Mouse (Mus musculus): ENCODE measurements around the gene Zfp658. TPM values are rescaled to one million over a fixed set of nuclear protein-coding genes. Genes with fewer than 3 reads are reported as not detected.

The Zfp658 gene
- total and polyA plus RNA-seq, 3 experiments: not detected

DNA sequence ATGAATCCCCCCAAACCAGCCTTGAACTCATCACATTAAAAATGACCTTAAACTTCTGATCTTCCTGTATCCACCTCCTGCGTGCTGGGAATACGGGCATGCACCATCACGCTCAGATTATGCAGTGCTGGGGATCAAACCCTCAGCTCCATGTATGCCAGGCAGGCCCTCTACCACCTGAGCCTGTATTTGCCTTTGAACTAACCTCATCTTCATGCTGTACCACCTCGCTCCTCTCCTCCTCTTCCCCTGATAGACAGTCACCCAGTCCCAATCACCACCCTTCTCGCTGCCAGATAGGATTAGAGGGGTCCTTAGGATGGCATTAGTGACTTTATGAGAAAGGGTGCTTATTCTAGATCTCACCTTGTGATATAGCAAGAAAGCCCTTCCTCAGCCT lies 47.0 kb upstream of the Zfp658 start:
- TF ChIP-seq TAL1 (IDR thresholded peaks at IDR 0.05; ENCODE audit: low read length) (no peak), HCFC1 (IDR thresholded peaks at IDR 0.05; ENCODE audit: low read depth, low read length) (no peak), GABPA (IDR thresholded peaks at IDR 0.05; ENCODE audit: low read depth, low read length) (no peak), USF2 (IDR thresholded peaks at IDR 0.05; ENCODE audit: borderline replicate concordance in 1 of 2, insufficient read depth in 1 of 2, low read depth in 1 of 2, low read length in 2 of 2) (no peak)
- H3K27me3 ChIP-seq (ENCODE audit: control insufficient read depth in 1 of 2, insufficient read depth in 2 of 2, low read length in 2 of 2): no peaks in the 10 kb centered on the region
- no peak for DNase-seq (ENCODE audit: low read depth, low spot score)
- no peaks in the 10 kb centered on the region for H3K9me3 ChIP-seq (replicated peaks; ENCODE audit: insufficient read depth, low read length)
- no peak overlapping the region for H3K9ac ChIP-seq (ENCODE audit: control insufficient read depth, low read depth, low read length, poor library complexity, severe bottlenecking)
- no peak overlapping the region for H3K4me3 ChIP-seq (ENCODE audit: control insufficient read depth in 1 of 2, insufficient read depth in 1 of 2, low read depth in 2 of 2, low read length in 2 of 2)
- H3K79me2 ChIP-seq (ENCODE audit: control insufficient read depth, insufficient read depth, low read length, poor library complexity): no peaks in the 10 kb centered on the region
- no peaks in the 10 kb centered on the region for H3K4me1 ChIP-seq (ENCODE audit: control insufficient read depth in 1 of 2, insufficient read depth in 2 of 2, low read length in 2 of 2)
- no peak overlapping the region for H3K27ac ChIP-seq (ENCODE audit: control insufficient read depth, low read depth, low read length)
- H3K36me3 ChIP-seq (ENCODE audit: control insufficient read depth in 1 of 2, insufficient read depth in 2 of 2, low read length in 2 of 2): no peaks in the 10 kb centered on the region

DNA sequence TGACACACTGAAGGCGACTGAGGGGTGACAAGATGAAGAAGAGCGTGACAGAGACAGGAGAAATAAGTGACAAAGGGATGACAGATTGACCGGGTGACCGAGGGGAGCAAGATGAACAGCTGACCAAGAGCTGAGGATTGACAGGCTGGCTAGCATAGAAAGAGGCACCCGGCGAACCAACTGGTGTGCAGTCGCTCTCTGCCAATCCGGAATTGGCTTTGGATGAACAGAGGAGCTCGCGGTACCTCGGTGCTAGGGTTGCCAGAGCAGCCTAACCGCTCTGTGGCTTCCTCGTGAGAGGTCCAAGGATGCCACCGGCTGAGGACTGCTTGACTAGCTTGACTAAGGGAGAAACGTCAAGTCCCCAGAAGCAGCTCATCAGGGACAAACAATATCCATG lies 43.7 kb upstream of the Zfp658 start:
- no peak overlapping the region for H3K4me3 ChIP-seq (ENCODE audit: control insufficient read depth in 1 of 2, insufficient read depth in 1 of 2, low read depth in 2 of 2, low read length in 2 of 2)
- no peaks in the 10 kb centered on the region for H3K79me2 ChIP-seq (ENCODE audit: control insufficient read depth, insufficient read depth, low read length, poor library complexity)
- no peak overlapping the region for H3K27ac ChIP-seq (ENCODE audit: control insufficient read depth, low read depth, low read length)
- no peak overlapping the region for H3K9ac ChIP-seq (ENCODE audit: control insufficient read depth, low read depth, low read length, poor library complexity, severe bottlenecking)
- no peaks in the 10 kb centered on the region for H3K4me1 ChIP-seq (ENCODE audit: control insufficient read depth in 1 of 2, insufficient read depth in 2 of 2, low read length in 2 of 2)
- TF ChIP-seq SIN3A (IDR thresholded peaks at IDR 0.05; ENCODE audit: low read length): no peak
- TF ChIP-seq MXI1 (IDR thresholded peaks at IDR 0.05; ENCODE audit: low read depth, low read length): no peak
- no peak for TF ChIP-seq POLR2AphosphoS5 (IDR thresholded peaks at IDR 0.05; ENCODE audit: borderline replicate concordance, low read depth, low read length)
- TF ChIP-seq RAD21 (IDR thresholded peaks at IDR 0.05; ENCODE audit: low read depth, low read length): no peak
- no peak for TF ChIP-seq JUND (IDR thresholded peaks at IDR 0.05; ENCODE audit: low read depth, low read length)
- no peak for TF ChIP-seq UBTF (IDR thresholded peaks at IDR 0.05; ENCODE audit: borderline replicate concordance, insufficient read depth, low read depth, low read length)
- TF ChIP-seq MAX (IDR thresholded peaks at IDR 0.05; ENCODE audit: low read length): no peak
- TF ChIP-seq ZNF384 (IDR thresholded peaks at IDR 0.05; ENCODE audit: low read depth, low read length): no peak
- no peak for TF ChIP-seq HCFC1 (IDR thresholded peaks at IDR 0.05; ENCODE audit: low read depth, low read length)
- no peak for TF ChIP-seq GATA1 (IDR thresholded peaks at IDR 0.05; ENCODE audit: low read depth, low read length)
- no peak for TF ChIP-seq POLR2A (IDR thresholded peaks at IDR 0.05; ENCODE audit: control insufficient read depth in 1 of 2, insufficient read depth in 1 of 2, low read depth in 1 of 2, low read length in 2 of 2, poor library complexity in 1 of 2)
- no peaks in the 10 kb centered on the region for H3K36me3 ChIP-seq (ENCODE audit: control insufficient read depth in 1 of 2, insufficient read depth in 2 of 2, low read length in 2 of 2)
- DNase-seq (ENCODE audit: low read depth, low spot score): no peak
- H3K27me3 ChIP-seq (ENCODE audit: control insufficient read depth in 1 of 2, insufficient read depth in 2 of 2, low read length in 2 of 2): no peaks in the 10 kb centered on the region
- H3K9me3 ChIP-seq (replicated peaks; ENCODE audit: insufficient read depth, low read length): no peaks in the 10 kb centered on the region

DNA sequence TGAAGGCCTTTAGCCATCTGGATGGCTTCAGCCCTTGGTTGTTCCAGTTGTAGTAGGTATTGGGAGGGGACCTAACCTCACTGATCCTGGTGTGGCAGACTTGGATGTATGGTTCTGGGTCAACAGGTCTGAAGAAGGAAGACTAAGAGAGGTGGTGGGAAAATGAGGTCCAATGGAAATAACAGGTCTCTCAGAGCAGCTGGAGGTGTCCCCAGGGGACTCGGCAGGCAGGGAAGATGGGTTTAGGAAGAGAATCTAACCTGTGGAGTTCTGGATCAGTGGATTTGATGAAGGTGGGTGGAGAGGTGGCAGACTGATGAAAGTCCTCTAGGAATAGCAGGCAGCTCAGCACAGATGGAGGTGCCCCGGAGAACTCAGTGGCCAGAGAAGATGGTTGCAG lies 39.3 kb upstream of the Zfp658 start:
- Histone ChIP-seq H3K9ac (ENCODE audit: control insufficient read depth, low read depth, low read length, poor library complexity, severe bottlenecking) (no peak overlapping the region), H3K27ac (ENCODE audit: control insufficient read depth, low read depth, low read length) (no peak overlapping the region), H3K4me1 (ENCODE audit: control insufficient read depth in 1 of 2, insufficient read depth in 2 of 2, low read length in 2 of 2) (no peaks in the 10 kb centered on the region), H3K36me3 (ENCODE audit: control insufficient read depth in 1 of 2, insufficient read depth in 2 of 2, low read length in 2 of 2) (no peaks in the 10 kb centered on the region), H3K9me3 (replicated peaks; ENCODE audit: insufficient read depth, low read length) (no peaks in the 10 kb centered on the region), H3K4me3 (ENCODE audit: control insufficient read depth in 1 of 2, insufficient read depth in 1 of 2, low read depth in 2 of 2, low read length in 2 of 2) (no peak overlapping the region), H3K79me2 (ENCODE audit: control insufficient read depth, insufficient read depth, low read length, poor library complexity) (no peaks in the 10 kb centered on the region), H3K27me3 (ENCODE audit: control insufficient read depth in 1 of 2, insufficient read depth in 2 of 2, low read length in 2 of 2) (no peaks in the 10 kb centered on the region)
- DNase-seq (ENCODE audit: low read depth, low spot score): no peak
- TF ChIP-seq BHLHE40 (IDR thresholded peaks at IDR 0.05; ENCODE audit: borderline replicate concordance, low read depth, low read length) (no peak), GATA1 (IDR thresholded peaks at IDR 0.05; ENCODE audit: low read depth, low read length) (no peak), POLR2AphosphoS2 (IDR thresholded peaks at IDR 0.05; ENCODE audit: low read length) (no peak), SIN3A (IDR thresholded peaks at IDR 0.05; ENCODE audit: low read length) (no peak), HCFC1 (IDR thresholded peaks at IDR 0.05; ENCODE audit: low read depth, low read length) (no peak), NRF1 (IDR thresholded peaks at IDR 0.05; ENCODE audit: insufficient read depth, low read depth, low read length, poor library complexity, severe bottlenecking) (no peak), UBTF (IDR thresholded peaks at IDR 0.05; ENCODE audit: borderline replicate concordance, insufficient read depth, low read depth, low read length) (no peak), MXI1 (IDR thresholded peaks at IDR 0.05; ENCODE audit: low read depth, low read length) (no peak), ELF1 (IDR thresholded peaks at IDR 0.05; ENCODE audit: low read depth, low read length) (no peak), POLR2A (IDR thresholded peaks at IDR 0.05; ENCODE audit: control insufficient read depth in 1 of 2, insufficient read depth in 1 of 2, low read depth in 1 of 2, low read length in 2 of 2, poor library complexity in 1 of 2) (no peak), KAT2A (conservative IDR thresholded peaks at IDR 0.05; ENCODE audit: low read depth, low read length) (no peak), MAFK (IDR thresholded peaks at IDR 0.05; ENCODE audit: borderline replicate concordance, low read depth, low read length) (no peak), NELFE (IDR thresholded peaks at IDR 0.05; ENCODE audit: low read depth, low read length) (no peak), ZC3H11A (IDR thresholded peaks at IDR 0.05; ENCODE audit: low read depth, low read length) (no peak)
